Mouse (Mus musculus): ENCODE measurements around the gene Atcay. TPM values are rescaled to one million over a fixed set of nuclear protein-coding genes. Genes with fewer than 3 reads are reported as not detected.
"Not testable (repeated sequence)": the region's sequence is repeated elsewhere in the genome, so short reads cannot be mapped to it uniquely, and the experiment has no call there.

Gene Atcay
- polyA plus RNA-seq, 1 experiment: 166 TPM

DNA sequence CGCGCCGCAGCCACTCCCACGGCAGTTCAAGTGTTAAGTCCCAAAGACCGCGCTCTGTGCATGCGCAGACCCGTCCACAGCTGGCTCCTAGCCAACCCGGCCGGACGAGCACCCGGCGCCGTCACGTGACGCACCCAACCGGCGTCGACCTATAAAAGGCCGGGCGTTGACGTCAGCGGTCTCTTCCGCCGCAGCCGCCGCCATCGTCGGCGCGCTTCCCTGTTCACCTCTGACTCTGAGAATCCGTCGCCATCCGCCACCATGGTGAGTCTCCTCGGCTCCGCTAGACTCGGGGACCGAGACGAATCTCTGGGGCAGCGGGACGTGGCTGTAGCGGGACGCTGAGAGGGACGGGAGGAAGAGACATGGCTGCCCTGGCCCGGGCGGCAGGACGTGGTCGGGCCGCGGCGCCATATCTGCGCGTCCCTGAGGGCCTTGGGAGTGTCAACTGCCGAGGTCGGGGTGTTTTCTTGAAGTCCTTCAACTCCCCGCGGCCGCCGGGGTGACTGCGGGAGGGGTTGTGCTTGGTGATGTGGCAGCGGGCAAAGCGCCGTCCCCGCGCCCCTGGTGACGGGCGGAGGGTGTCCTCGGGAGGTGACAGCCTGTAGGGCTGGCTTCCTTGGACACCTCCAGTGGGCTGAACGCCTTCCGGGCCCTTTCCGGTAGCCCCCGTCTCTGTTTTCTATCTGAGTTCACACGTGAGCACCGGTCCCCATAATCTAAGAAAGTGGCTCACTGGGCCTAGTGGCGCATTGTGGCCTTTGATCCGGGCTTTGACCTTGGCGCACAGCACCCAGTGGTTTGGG is 54.0 kb downstream of the Atcay start, which contains the start of gene Eef2:
TSS of gene Eef2 (plus strand) at position 166 of the 806 bp plus-strand sequence.
- Histone ChIP-seq H3K27ac (ENCODE audit: insufficient read depth, low read length) (peak within 1 kb of the TSS; percentile 91), H3K4me3 (ENCODE audit: insufficient read depth, low read length) (peak within 1 kb of the TSS; percentile 70), H3K4me1 (ENCODE audit: control insufficient read depth, insufficient read depth, low read length) (peaks cover 6% of the 10 kb centered on the region)
- peak; percentile 99 for TF ChIP-seq POLR2A (IDR thresholded peaks at IDR 0.05; ENCODE audit: extremely low read depth, insufficient read depth, low read length)
- no peak for TF ChIP-seq CTCF (IDR thresholded peaks at IDR 0.05; ENCODE audit: extremely low read depth, insufficient read depth, low read length)

- no peak for TF ChIP-seq CTCF (IDR thresholded peaks at IDR 0.05; ENCODE audit: extremely low read depth, insufficient read depth, low read length)
- TF ChIP-seq POLR2A (IDR thresholded peaks at IDR 0.05; ENCODE audit: extremely low read depth, insufficient read depth, low read length): no peak
- Histone ChIP-seq H3K4me3 (ENCODE audit: insufficient read depth, low read length) (peak overlapping the region; percentile 70), H3K4me1 (ENCODE audit: control insufficient read depth, insufficient read depth, low read length) (peaks cover 6% of the 10 kb centered on the region), H3K27ac (ENCODE audit: insufficient read depth, low read length) (peak overlapping the region; percentile 84)
These were observed 54.6 kb downstream of the Atcay start for GRCm38 (mm10) chr10:81175936-81176465.

GRCm38 (mm10) chr10:81175345-81175701 is 55.3 kb downstream of the Atcay start:
- peak overlapping the region; percentile 24; the same call in 1 of the 2 replicates for H3K4me3 ChIP-seq (ENCODE audit: insufficient read depth, low read length)
- not testable (repeated sequence) for H3K4me1 ChIP-seq (ENCODE audit: control insufficient read depth, insufficient read depth, low read length); H3K27ac ChIP-seq (ENCODE audit: insufficient read depth, low read length)

DNA sequence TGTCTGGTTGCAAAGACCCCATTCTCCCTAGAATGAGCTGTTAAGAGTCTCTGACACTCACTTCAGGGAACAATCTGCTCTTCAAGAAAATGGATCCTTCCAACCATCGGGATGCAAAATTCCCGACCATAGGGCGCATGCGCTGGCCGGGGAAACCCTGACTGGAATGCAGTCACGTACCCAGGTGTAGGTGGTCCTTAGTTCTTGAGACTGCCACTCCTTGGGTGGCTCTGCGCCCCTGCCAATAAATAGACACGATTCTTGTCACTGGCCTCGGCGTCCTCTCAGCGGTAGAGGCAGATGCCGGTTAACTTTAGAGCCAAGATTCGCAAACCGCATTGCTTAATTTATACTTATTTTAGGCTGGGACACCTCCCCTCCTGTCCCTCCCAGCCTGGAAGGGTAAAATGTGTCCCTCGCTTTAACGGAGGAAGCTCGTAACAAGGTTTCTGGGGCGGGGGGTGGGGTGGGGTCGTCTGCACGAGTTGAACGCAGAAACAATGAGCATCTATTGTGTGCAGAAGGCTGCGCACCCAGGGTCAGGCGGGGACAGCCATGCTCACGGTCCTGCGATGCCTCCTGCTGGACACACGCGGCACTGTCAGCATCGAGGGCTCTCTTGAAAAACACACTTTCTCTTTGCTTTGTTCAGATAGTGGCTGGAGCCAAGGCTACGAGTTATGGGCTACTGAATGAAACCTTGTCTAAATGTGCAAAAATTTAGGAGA is 55.9 kb downstream of the Atcay start:
- peak; percentile 93 for TF ChIP-seq CTCF (IDR thresholded peaks at IDR 0.05; ENCODE audit: extremely low read depth, insufficient read depth, low read length)
- TF ChIP-seq POLR2A (IDR thresholded peaks at IDR 0.05; ENCODE audit: extremely low read depth, insufficient read depth, low read length): peak; percentile 52; the same call in 1 of the 2 replicates
- H3K4me3 ChIP-seq (ENCODE audit: insufficient read depth, low read length): peak overlapping the region; percentile 24
- peaks cover 6% of the 10 kb centered on the region for H3K4me1 ChIP-seq (ENCODE audit: control insufficient read depth, insufficient read depth, low read length)
- peak overlapping the region; percentile 94; the same call in 1 of the 2 replicates for H3K27ac ChIP-seq (ENCODE audit: insufficient read depth, low read length)

DNA sequence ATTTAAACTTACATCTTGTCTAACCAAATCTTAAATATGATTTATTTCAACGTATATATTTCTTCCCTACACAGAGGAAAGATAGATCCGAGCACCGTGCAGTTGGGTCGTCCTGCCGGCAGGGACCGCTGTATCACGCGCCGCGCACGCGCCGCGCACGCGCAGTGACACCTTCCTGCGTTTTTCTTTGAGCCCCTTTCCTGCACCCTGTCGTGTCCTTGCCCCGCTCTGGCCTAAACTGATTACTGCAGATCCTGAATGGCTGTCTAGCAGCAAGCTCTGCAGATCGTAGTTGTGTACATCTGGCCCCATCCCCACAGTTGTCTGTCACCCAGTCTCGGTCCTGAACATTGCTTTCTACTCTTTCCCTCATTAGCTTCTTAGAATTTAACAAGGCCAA is 57.5 kb downstream of the Atcay start:
- H3K4me1 ChIP-seq (ENCODE audit: control insufficient read depth, insufficient read depth, low read length): peaks cover 6% of the 10 kb centered on the region
- peak; percentile 74 for TF ChIP-seq CTCF (IDR thresholded peaks at IDR 0.05; ENCODE audit: extremely low read depth, insufficient read depth, low read length)
- TF ChIP-seq POLR2A (IDR thresholded peaks at IDR 0.05; ENCODE audit: extremely low read depth, insufficient read depth, low read length): peak; percentile 86; the same call in 1 of the 2 replicates

GRCm38 (mm10) chr10:81169411-81169900 is 61.2 kb downstream of the Atcay start:
- H3K4me1 ChIP-seq (ENCODE audit: control insufficient read depth, insufficient read depth, low read length); H3K27ac ChIP-seq (ENCODE audit: insufficient read depth, low read length): not testable (repeated sequence)
- peak overlapping the region; percentile 47; the same call in 1 of the 2 replicates for H3K4me3 ChIP-seq (ENCODE audit: insufficient read depth, low read length)

More for the DNA sequence above, 57.5 kb downstream of the Atcay start:
- peak overlapping the region; percentile 94 for H3K27ac ChIP-seq (ENCODE audit: insufficient read depth, low read length)
- H3K4me3 ChIP-seq (ENCODE audit: insufficient read depth, low read length): peak overlapping the region; percentile 35

GRCm38 (mm10) chr10:81168521-81169244 is 62.0 kb downstream of the Atcay start:
- peak overlapping the region; percentile 47 for H3K4me3 ChIP-seq (ENCODE audit: insufficient read depth, low read length)
- peak overlapping the region; percentile 36 for H3K27ac ChIP-seq (ENCODE audit: insufficient read depth, low read length)
- H3K4me1 ChIP-seq (ENCODE audit: control insufficient read depth, insufficient read depth, low read length): peaks cover 5% of the 10 kb centered on the region
- TF ChIP-seq POLR2A (IDR thresholded peaks at IDR 0.05; ENCODE audit: extremely low read depth, insufficient read depth, low read length) (0 out of 2 replicates have a peak, but pooled peaks have one; percentile 44), CTCF (IDR thresholded peaks at IDR 0.05; ENCODE audit: extremely low read depth, insufficient read depth, low read length) (no peak)

DNA sequence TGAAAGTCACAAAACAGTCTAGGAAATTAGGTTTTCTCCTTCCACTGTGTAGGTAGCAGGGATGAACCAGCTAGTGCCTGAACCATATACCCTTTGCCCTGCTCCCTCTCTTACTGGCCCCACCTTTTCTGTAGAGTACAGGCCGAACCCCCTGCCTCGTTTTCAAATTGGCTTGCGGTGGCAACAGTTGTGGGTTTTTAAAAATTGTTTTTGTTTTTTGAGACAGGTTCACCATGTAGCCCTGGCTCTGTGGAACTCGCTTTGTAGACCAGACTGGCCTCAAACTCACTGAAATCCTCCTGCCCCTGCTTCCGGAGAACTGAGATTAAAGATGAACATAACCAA is 62.6 kb downstream of the Atcay start:
- H3K4me3 ChIP-seq (ENCODE audit: insufficient read depth, low read length): peak overlapping the region; percentile 13; the same call in 1 of the 2 replicates
- H3K4me1 ChIP-seq (ENCODE audit: control insufficient read depth, insufficient read depth, low read length): peaks cover 5% of the 10 kb centered on the region
- TF ChIP-seq POLR2A (IDR thresholded peaks at IDR 0.05; ENCODE audit: extremely low read depth, insufficient read depth, low read length): no peak
- TF ChIP-seq CTCF (IDR thresholded peaks at IDR 0.05; ENCODE audit: extremely low read depth, insufficient read depth, low read length): no peak
- peak overlapping the region; percentile 9; the same call in 1 of the 2 replicates for H3K27ac ChIP-seq (ENCODE audit: insufficient read depth, low read length)
